Mouse (Mus musculus) ovary, postnatal 14 days (tissue): ENCODE data around the gene Ddah2.
A peak's percentile ranks its signal among the peaks of the same experiment; 100 is the strongest.

Source experiments
- DNase-seq: peaks from one replicate; pipeline ENCODE4 v3.0.0; 2022; ENCODE audit warnings: low spot score

Ddah2 gene

GRCm38 (mm10) chr17:35050126-35050750 is 8.6 kb upstream of the Ddah2 start:
- peak; percentile 66 for DNase-seq

- DNase-seq = no peak
Measured at GRCm38 (mm10) chr17:35051156-35052086, 7.4 kb upstream of the Ddah2 start.

GRCm38 (mm10) chr17:35052271-35052798 is 6.5 kb upstream of the Ddah2 start:
- no peak for DNase-seq

GRCm38 (mm10) chr17:35055691-35056495 is 2.9 kb upstream of the Ddah2 start:
- DNase-seq = no peak

- no peak for DNase-seq
Measured at GRCm38 (mm10) chr17:35057090-35057489, 1.7 kb upstream of the Ddah2 start.

GRCm38 (mm10) chr17:35058316-35058715 is 519 bp upstream of the Ddah2 start:
- DNase-seq = no peak

GRCm38 (mm10) chr17:35060071-35060470 is 1.2 kb downstream of the Ddah2 start:
- DNase-seq = no peak

GRCm38 (mm10) chr17:35060737-35061297 is 2.0 kb downstream of the Ddah2 start:
- no peak for DNase-seq

- no peak for DNase-seq
Measured at GRCm38 (mm10) chr17:35061299-35061698, 2.5 kb downstream of the Ddah2 start.

- no peak for DNase-seq
Measured at GRCm38 (mm10) chr17:35063466-35063865, 4.6 kb downstream of the Ddah2 start.

GRCm38 (mm10) chr17:35064378-35064877 is 5.6 kb downstream of the Ddah2 start:
- no peak for DNase-seq

- no peak for DNase-seq
Measured at GRCm38 (mm10) chr17:35064951-35065947, 6.4 kb downstream of the Ddah2 start, which contains the start of gene Ly6g6c. TSS of gene Ly6g6c (plus strand) at chr17:35065388.

- no peak for DNase-seq
Measured at GRCm38 (mm10) chr17:35066084-35066483, 7.2 kb downstream of the Ddah2 start, which contains the start of gene Mpig6b. TSS of gene Mpig6b (minus strand) at chr17:35066184.

- DNase-seq = no peak
Measured at GRCm38 (mm10) chr17:35068213-35068914, 9.5 kb downstream of the Ddah2 start.

- DNase-seq = no peak
Measured at GRCm38 (mm10) chr17:35070556-35071229, 11.9 kb downstream of the Ddah2 start.

GRCm38 (mm10) chr17:35071454-35071853 is 12.6 kb downstream of the Ddah2 start:
- no peak for DNase-seq

- no peak for DNase-seq
Measured at GRCm38 (mm10) chr17:35074097-35074496, 15.3 kb downstream of the Ddah2 start.

- no peak for DNase-seq
Measured at GRCm38 (mm10) chr17:35076507-35077176, 17.8 kb downstream of the Ddah2 start, which contains the start of gene Ly6g6e. TSS of gene Ly6g6e (plus strand) at chr17:35076902.
